Mouse (Mus musculus) heart, embryonic 14.5 days (tissue): Measurements from ENCODE around the gene Farsb. TPM values are rescaled to one million over a fixed set of nuclear protein-coding genes. Genes with fewer than 3 reads are reported as not detected.

Source experiments
- ATAC-seq: fragments of 200-750 bp; cut with Nextera tagmentation; 2 replicates; pipeline ENCODE4 v1.8.0; 2017; ENCODE audit warnings: low read depth, moderate TSS enrichment; ENCODE audit not compliant: insufficient number of reproducible peaks, insufficient read depth, low FRiP score
- H3K27ac ChIP-seq, 2 experiments: fragments of 200-500 bp in 1 of 2; fragments of 300-500 bp in 1 of 2; sonication (generic) in 1 of 2; replicated peaks in 1 of 2; 2 replicates each; pipeline ENCODE4 v1.5.1; 2012 to 2014; ENCODE audit warnings: low read depth in 2 of 2, low read length in 2 of 2, control low read depth in 1 of 2, mild to moderate bottlenecking in 1 of 2, mixed read lengths in 1 of 2; ENCODE audit not compliant: control insufficient read depth in 1 of 2, insufficient read depth in 1 of 2
- H3K27me3 ChIP-seq: fragments of 300-500 bp; sonication (generic); 2 replicates; pipeline ENCODE4 v1.6.1; 2014; ENCODE audit warnings: mild to moderate bottlenecking, low read length, control low read depth; ENCODE audit not compliant: control insufficient read depth, insufficient read depth
- H3K36me3 ChIP-seq: fragments of 300-500 bp; sonication (generic); 2 replicates; pipeline ENCODE4 v1.6.1; 2014; ENCODE audit warnings: mild to moderate bottlenecking, control low read depth, low read length, mixed read lengths; ENCODE audit not compliant: control insufficient read depth, insufficient read depth
- H3K4me1 ChIP-seq, 2 experiments: fragments of 200-500 bp in 1 of 2; fragments of 300-500 bp in 1 of 2; sonication (generic) in 1 of 2; 2 replicates each; pipeline ENCODE4 v1.6.1; 2012 to 2014; ENCODE audit warnings: low read length in 2 of 2, control low read depth in 1 of 2, mixed read lengths in 1 of 2; ENCODE audit not compliant: control insufficient read depth in 2 of 2, insufficient read depth in 2 of 2
- H3K4me2 ChIP-seq: fragments of 300-500 bp; sonication (generic); 2 replicates; pipeline ENCODE4 v1.6.1; 2014; ENCODE audit warnings: mild to moderate bottlenecking, low read length
- H3K4me3 ChIP-seq, 2 experiments: fragments of 200-500 bp in 1 of 2; fragments of 300-500 bp in 1 of 2; sonication (generic) in 1 of 2; 2 replicates each; pipeline ENCODE4 v1.5.1; 2012 to 2014; ENCODE audit warnings: low read length in 2 of 2, mild to moderate bottlenecking in 2 of 2, control low read depth in 1 of 2, low read depth in 1 of 2, moderate library complexity in 1 of 2; ENCODE audit not compliant: control insufficient read depth in 1 of 2, insufficient read depth in 1 of 2
- H3K9ac ChIP-seq: fragments of 300-500 bp; sonication (generic); 2 replicates; pipeline ENCODE4 v1.6.1; 2014; ENCODE audit warnings: mild to moderate bottlenecking, low read length
- H3K9me3 ChIP-seq: fragments of 300-500 bp; sonication (generic); 2 replicates; pipeline ENCODE4 v1.6.1; 2016; ENCODE audit warnings: low read length, control low read depth; ENCODE audit not compliant: control insufficient read depth
- WGBS: fragments of 180-500 bp; shearing (Covaris S2); extraction: QIAGEN DNeasy Blood & Tissue Kit; methylation state at CpG from one replicate; pipeline ENCODE4 v1.1.7; 2014; 5-methylcytosine and 5-hydroxymethylcytosine counted together
- polyA plus RNA-seq: library from polyadenylated mRNA; unstranded; fragments of >200 nt; fragmentation: Nextera tagmentation; extraction: Ambion mirVana; gene quantifications from 2 replicates; pipeline ENCODE4 v1.2.1, GENCODE M21; 2014

The Farsb gene
- polyA plus RNA-seq, 1 experiment from 2014 or later: 98.3 TPM

DNA sequence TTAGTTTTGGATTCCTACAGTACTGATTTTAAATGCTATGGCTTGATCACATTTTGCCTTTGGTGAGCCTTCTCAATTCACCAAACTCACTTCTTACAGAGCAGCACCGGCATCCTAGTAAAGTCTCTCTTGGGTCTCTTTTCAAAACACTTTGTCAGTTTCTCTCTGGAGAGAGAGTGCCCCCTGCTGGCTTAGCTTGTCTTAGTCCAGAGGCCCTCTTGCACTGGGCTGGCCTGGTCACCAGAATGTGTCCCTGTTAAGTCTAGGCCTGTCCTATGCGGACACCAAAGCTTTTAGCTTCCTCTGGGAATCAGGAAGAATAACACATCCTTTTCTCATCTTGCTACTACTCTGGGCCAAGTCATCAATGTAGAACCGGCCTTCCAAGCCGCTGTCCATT, 69.1 kb downstream of the Farsb start:
- no peak overlapping the region for H3K27ac ChIP-seq
- H3K4me3 ChIP-seq: no peak overlapping the region
- no peaks in the 10 kb centered on the region for H3K27me3 ChIP-seq
- H3K4me1 ChIP-seq: peaks cover 3 to 10% of the 10 kb centered on the region in 2 experiments; a peak in 3 of 4 replicates
- H3K9me3 ChIP-seq: no peaks in the 10 kb centered on the region
- ATAC-seq: no peak
- no peak overlapping the region for H3K4me2 ChIP-seq
- WGBS: 42% methylated on average over 4 of the region's 4 CpGs
- H3K9ac ChIP-seq: no peak overlapping the region
- peaks cover 23% of the 10 kb centered on the region for H3K36me3 ChIP-seq

DNA sequence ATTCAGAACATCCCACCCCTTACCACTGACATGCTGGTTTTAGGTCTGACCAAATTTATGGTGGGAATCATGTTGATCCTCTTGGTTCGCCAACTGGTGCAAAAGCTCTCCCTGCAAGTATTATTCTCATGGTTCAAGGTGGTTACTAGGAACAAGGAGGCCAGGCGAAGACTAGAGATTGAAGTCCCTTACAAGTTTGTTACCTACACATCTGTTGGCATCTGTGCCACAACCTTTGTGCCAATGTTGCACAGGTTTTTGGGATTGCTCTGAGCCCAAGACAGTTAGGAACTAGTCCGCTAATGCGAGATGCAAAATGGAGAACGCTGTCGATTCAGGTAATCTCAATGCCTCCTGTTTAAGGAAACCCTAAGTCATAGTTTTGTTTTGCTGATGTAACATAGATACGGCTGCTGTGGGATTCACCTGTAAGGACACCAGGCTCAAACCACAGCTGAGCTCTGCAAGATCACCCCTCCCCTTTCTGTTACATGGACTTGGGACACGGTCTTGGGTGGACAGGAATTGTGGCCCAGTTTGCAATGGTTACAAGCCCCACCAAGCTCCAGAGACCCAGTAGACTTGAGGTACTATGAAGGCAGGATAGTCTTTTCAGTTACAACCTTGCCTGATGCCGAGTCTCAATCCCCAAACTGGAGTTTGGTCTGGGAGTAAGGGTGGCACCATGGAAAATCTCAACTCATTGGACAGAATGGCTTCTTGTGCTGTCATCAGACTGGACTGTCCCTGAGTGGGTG, 71.4 kb downstream of the Farsb start:
- H3K27ac ChIP-seq: no peak overlapping the region
- ATAC-seq: no peak
- no peaks in the 10 kb centered on the region; the same call in 1 of the 2 replicates for H3K27me3 ChIP-seq
- H3K4me1 ChIP-seq: peaks cover 0 to 3% of the 10 kb centered on the region in 2 experiments; a peak in 2 of 4 replicates
- no peak overlapping the region for H3K9ac ChIP-seq
- H3K36me3 ChIP-seq: peaks cover 12% of the 10 kb centered on the region
- H3K9me3 ChIP-seq: no peaks in the 10 kb centered on the region
- 93% methylated on average over 9 of the region's 9 CpGs for WGBS
- no peak overlapping the region for H3K4me3 ChIP-seq
- H3K4me2 ChIP-seq: no peak overlapping the region

DNA sequence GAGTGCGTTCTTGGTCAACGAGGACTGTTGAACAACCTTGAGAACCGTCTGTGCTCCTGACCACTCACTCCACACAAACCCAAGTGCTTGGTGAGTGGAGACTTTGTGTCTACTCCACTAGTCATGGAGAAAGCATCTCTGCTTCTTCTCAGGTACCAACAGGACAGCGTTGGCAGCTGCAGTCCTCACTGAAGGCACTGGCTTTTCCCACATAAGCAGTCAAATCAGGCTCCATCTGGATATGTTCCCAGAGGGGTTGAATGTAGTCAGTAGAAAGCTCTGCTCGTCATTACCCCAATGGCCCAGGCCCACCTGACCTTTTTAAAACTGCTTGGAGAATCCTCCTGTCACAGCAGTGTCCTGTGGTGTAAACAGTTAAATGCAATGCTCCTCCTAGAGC, 74.3 kb downstream of the Farsb start:
- Histone ChIP-seq H3K36me3 (peaks cover 5% of the 10 kb centered on the region; the same call in 1 of the 2 replicates), H3K9ac (no peak overlapping the region), H3K27me3 (no peaks in the 10 kb centered on the region; the same call in 1 of the 2 replicates), H3K4me2 (no peak overlapping the region), H3K27ac (no peak overlapping the region), H3K4me1 (peaks cover 0 to 3% of the 10 kb centered on the region in 2 experiments; a peak in 2 of 4 replicates), H3K9me3 (no peaks in the 10 kb centered on the region), H3K4me3 (no peak overlapping the region)
- WGBS: 87% methylated on average over 5 of the region's 5 CpGs
- ATAC-seq: no peak

- Histone ChIP-seq H3K4me2 (no peak overlapping the region), H3K27ac (no peak overlapping the region), H3K4me1 (peaks cover 0 to 3% of the 10 kb centered on the region in 2 experiments; a peak in 2 of 4 replicates), H3K4me3 (no peak overlapping the region), H3K9me3 (no peaks in the 10 kb centered on the region), H3K27me3 (no peaks in the 10 kb centered on the region; the same call in 1 of the 2 replicates), H3K36me3 (peaks cover 4% of the 10 kb centered on the region; the same call in 1 of the 2 replicates), H3K9ac (no peak overlapping the region)
- 16% methylated on average over 7 of the region's 7 CpGs for WGBS
- ATAC-seq: no peak
Measured at GRCm38 (mm10) chr1:78412668-78413067, 76.0 kb downstream of the Farsb start.

- WGBS: 87% methylated on average over 2 of the region's 2 CpGs
- H3K9ac ChIP-seq: no peak overlapping the region
- H3K4me2 ChIP-seq: no peak overlapping the region
- H3K4me3 ChIP-seq: no peak overlapping the region
- H3K9me3 ChIP-seq: no peaks in the 10 kb centered on the region
- H3K27ac ChIP-seq: no peak overlapping the region
- H3K4me1 ChIP-seq: peaks cover 0 to 3% of the 10 kb centered on the region in 2 experiments; a peak in 2 of 4 replicates
- H3K36me3 ChIP-seq: no peaks in the 10 kb centered on the region
- no peaks in the 10 kb centered on the region; the same call in 1 of the 2 replicates for H3K27me3 ChIP-seq
- no peak for ATAC-seq
Measured at GRCm38 (mm10) chr1:78409396-78409795, 79.3 kb downstream of the Farsb start.

DNA sequence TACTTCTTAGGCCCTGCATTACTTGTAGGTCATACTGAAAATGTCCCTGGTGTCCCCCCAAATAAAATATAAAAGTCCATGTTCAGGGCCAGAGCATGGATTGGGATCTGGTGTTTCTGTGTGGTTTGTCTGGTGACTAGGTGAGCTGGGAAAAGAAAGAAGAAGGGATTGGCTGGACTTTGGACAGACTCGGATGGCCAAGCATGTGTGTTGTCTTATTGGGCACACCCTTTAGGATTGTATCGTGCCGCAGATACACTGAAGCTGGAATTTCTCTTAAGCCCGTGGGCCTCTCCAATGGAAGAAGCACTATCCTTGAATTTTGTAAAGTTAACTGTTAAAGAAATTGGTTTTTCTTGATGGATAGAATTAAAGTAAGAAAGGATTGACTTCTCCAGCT, 87.3 kb downstream of the Farsb start:
- Histone ChIP-seq H3K9me3 (no peaks in the 10 kb centered on the region), H3K27me3 (no peaks in the 10 kb centered on the region), H3K4me2 (no peak overlapping the region), H3K36me3 (no peaks in the 10 kb centered on the region), H3K9ac (no peak overlapping the region), H3K4me3 (no peak overlapping the region), H3K4me1 (peaks cover 5 to 6% of the 10 kb centered on the region in 2 experiments; a peak in 2 of 4 replicates), H3K27ac (no peak overlapping the region)
- ATAC-seq: no peak
- 87% methylated on average over 4 of the region's 4 CpGs for WGBS

- WGBS: 57% methylated on average over 3 of the region's 3 CpGs
Measured at GRCm38 (mm10) chr1:78399755-78400154, 88.9 kb downstream of the Farsb start.

More at GRCm38 (mm10) chr1:78399755-78400154, 88.9 kb downstream of the Farsb start:
- Histone ChIP-seq H3K9me3 (no peaks in the 10 kb centered on the region), H3K4me2 (no peak overlapping the region), H3K9ac (no peak overlapping the region), H3K36me3 (no peaks in the 10 kb centered on the region), H3K4me3 (no peak overlapping the region), H3K27ac (no peak overlapping the region), H3K4me1 (peaks cover 11 to 14% of the 10 kb centered on the region in 2 experiments), H3K27me3 (no peaks in the 10 kb centered on the region)
- ATAC-seq: no peak
